Comparison of ENCODE assay signal across 8 mouse cellular contexts in genomic region chrX:98618865-98619264, GRCm38 (mm10).
DNase-seq lines count a peak whose midpoint lies in the region; ATAC-seq lines count a peak whose summit lies in the region.

No protein-coding gene starts in this region.

- DNase-seq in frontal cortex, postnatal 36 days (ENCODE audit: low spot score in 2 of 2), result peak; percentile 11 to 46
- DNase-seq in right cerebral cortex, adult 18-20 months, result peak; percentile 1
- no peak for DNase-seq in right cerebral cortex, postnatal 25 days
- DNase-seq in c-Kit-positive CD71-positive TER-119-negative erythroid progenitor cells, embryonic 14.5 days (ENCODE audit: low read depth), result peak; percentile 1
- peak; percentile 35 for DNase-seq in kidney, postnatal 14 days
- no peak for DNase-seq in ovary, postnatal 36 days (ENCODE audit: low spot score)

- ATAC-seq in frontal cortex, adult (ENCODE audit: low TSS enrichment), result no peak
- peak; percentile 42; the same call in 1 of the 2 replicates for ATAC-seq in megakaryocyte progenitor cell, adult 5-6 weeks (replicated peaks; ENCODE audit: poor library complexity)

Comparison
In these comparisons a context has a peak if more than half of its experiments do, and no peak if none do; other contexts are left out.
1. DNase-seq: peak in frontal cortex, postnatal 36 days (2 of 2), right cerebral cortex, adult 18-20 months (single experiment), c-Kit-positive CD71-positive TER-119-negative erythroid progenitor cells, embryonic 14.5 days (single experiment) and kidney, postnatal 14 days (single experiment); none in right cerebral cortex, postnatal 25 days (single experiment) and ovary, postnatal 36 days (single experiment).